Mouse (Mus musculus): ENCODE measurements around the gene Il34. TPM values are rescaled to one million over a fixed set of nuclear protein-coding genes. Genes with fewer than 3 reads are reported as not detected.

The Il34 gene
- not detected for total RNA-seq (2023)

DNA sequence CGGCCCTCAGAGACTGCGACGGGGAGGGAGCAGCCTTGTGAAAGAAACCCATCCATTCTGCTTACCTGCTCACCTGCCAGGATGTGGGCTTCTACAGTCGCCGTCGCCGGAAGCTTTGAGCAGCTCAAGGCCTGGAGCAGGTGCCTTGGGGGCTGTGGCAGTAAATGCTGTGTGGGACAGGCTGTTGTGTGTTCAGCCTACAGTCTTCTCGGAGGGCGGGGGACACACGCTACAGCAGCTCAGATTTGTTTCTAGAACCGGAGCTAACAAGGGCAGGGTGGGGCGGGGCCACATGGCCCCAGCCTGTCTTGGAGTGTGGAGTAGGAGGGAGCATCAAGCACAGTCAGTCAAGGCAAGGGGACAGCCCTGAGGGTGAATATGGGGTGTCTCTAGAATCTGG is at the start of gene Il34:
TSS of gene Il34 (minus strand) at position 256 of the 400 bp plus-strand sequence.

GRCm38 (mm10) chr8:110846405-110847170 is 40.9 kb upstream of the Il34 start, which contains the start of the genes Cog4 and Sf3b3:
Gene Cog4, plus strand, starts transcription at chr8:110846600.
Gene Sf3b3, minus strand, starts transcription at chr8:110846787.

DNA sequence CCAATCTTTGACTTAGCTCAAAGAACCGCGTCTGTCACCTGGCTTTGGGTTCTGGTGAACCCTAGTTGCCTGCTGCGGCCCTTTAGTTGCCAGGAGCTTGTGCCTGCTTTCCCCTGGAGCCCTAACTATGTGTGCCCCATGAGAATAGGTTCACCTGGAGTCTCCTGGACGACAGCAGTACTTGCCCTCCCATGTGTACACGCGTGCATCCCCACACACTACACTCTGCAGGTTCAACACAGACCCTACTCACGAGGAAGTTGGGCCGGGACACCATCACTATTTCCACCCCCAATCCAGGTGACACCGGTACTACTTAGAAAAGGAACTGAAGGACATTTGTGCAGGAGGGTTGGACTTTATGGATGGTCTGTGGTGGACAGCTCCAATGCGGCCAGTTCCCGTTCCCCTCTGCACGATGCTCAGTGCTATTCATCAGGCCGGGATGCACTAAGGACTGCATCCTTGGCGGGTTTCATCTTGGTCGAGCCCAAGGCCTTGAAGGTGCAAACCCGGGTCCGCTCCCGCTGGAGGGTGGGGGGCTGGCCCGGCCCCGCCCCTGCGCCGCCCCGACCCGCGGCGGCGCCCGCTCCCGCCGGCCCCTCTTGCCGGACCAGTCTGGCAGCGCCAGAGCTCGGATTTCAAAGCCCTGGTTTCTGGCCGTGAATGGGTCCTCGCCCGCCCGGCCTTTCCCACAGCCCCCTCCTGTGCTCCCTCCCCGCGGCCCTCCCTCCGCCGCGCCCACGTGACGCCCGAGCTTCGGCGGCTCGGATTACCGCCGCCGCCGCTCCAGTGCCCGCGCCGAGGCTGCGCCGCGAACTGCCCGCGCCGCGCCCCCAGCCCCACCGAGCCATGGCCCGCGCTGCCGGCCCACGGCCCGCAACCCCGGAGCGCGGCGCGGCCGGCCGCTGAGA is 84.8 kb downstream of the Il34 start, which contains the start of gene Mtss1l:
TSS of gene Mtss1l (plus strand) at position 792 of the 914 bp plus-strand sequence.

Other genes with a start within 250 kb of the Il34 start
- gene Vac14, start 187.3 kb downstream of the Il34 start, total RNA-seq (2023): 10 to 100 TPM; 50.8 to 55.4 TPM
- 1 to 10 TPM; 4.3 TPM for gene Mtss1l, start 84.4 kb downstream of the Il34 start, total RNA-seq (2023)
- gene Cog4, start 40.7 kb upstream of the Il34 start, total RNA-seq (2023): 10 to 100 TPM; 60.9 to 76.2 TPM
- gene Sf3b3, start 40.9 kb upstream of the Il34 start, total RNA-seq (2023): 100 to 1,000 TPM; 159 to 166 TPM
- gene Fuk, start 96.6 kb upstream of the Il34 start, total RNA-seq (2023): 10 to 100 TPM; 12.2 to 15.7 TPM
- 10 to 100 TPM; 12.0 to 13.1 TPM for gene St3gal2, start 114.0 kb upstream of the Il34 start, total RNA-seq (2023)
- gene Ddx19a, start 191.9 kb upstream of the Il34 start, total RNA-seq (2023): 10 to 100 TPM; 68.3 to 70.0 TPM
- 10 to 100 TPM; 17.3 to 20.2 TPM for gene Ddx19b, start 225.8 kb upstream of the Il34 start, total RNA-seq (2023)
- gene Aars, start 227.2 kb upstream of the Il34 start, total RNA-seq (2023): 10 to 100 TPM; 46.1 to 58.0 TPM

Data from T-cell, adult 66 days (primary cell).